Mouse (Mus musculus): ENCODE measurements around the gene Gde1.

Gde1 gene

DNA sequence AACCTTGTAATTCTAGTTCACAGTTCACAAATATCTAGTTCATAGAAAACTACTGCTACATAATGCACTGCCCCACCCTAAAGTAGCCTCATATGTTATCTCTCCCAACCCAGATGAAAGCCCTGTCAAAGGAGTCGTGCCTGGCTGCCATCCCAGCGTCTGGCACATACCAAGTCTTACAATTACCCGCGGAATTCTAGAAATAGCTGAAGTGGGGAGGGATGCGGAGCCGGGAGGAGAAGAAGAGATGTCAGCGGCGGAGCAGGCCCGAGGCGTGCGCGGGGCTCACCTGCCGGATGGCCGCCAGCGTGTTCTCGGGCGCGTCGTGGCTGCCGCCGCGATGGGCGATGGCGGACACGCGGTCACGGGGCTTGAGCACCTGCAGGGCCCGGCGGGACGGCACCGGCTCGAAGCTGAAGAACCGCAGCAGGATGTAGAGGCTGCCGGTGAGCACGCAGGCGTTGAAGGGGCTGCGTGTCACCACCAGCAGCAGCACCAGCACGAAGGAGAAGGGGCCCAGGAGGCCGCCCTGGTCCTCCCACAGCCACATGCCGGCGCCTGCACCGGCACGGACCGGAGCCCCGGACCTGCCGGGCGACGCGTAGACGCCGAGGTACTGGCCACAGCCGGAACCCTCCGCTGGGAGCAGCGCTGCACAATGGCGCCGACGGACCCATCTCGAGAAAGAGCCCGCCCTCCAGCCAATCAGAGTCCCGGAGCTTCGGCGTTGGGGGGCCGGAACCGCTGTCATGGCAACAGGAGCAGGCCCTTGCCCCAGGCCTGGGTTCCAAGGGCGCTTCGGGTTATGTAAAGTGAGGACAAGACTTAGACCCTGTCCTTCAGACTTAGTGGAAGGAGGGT is at the start of gene Gde1:
Gene Gde1 (minus strand): TSS at position 678 of the 861 bp plus-strand sequence.
- peak; percentile 83 to 85 for DNase-seq (ENCODE audit: low spot score in 2 of 2)

DNA sequence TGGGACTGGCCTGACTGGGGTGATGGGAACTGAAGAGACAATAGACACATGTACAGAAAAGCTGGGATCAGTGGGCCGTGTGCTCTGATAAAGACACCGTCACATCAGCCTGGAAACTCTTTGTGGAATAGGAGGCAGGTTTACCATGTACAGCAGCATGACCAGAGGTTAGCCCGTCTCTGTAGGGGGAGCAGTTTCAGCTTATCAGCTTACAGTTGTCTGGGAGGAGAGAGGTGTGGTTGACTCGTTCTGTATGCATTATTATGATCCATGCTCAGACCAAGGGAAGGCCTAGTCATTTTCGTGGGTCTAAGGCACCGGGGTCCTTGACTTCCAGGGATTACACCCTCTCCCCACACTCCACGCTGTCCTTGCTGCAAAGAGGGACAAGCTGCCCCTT is 46.0 kb upstream of the Gde1 start:
- no peak for DNase-seq (ENCODE audit: low spot score in 2 of 2)

GRCm38 (mm10) chr7:118749706-118750105 is 44.1 kb upstream of the Gde1 start:
- DNase-seq (ENCODE audit: low spot score in 2 of 2): no peak

DNA sequence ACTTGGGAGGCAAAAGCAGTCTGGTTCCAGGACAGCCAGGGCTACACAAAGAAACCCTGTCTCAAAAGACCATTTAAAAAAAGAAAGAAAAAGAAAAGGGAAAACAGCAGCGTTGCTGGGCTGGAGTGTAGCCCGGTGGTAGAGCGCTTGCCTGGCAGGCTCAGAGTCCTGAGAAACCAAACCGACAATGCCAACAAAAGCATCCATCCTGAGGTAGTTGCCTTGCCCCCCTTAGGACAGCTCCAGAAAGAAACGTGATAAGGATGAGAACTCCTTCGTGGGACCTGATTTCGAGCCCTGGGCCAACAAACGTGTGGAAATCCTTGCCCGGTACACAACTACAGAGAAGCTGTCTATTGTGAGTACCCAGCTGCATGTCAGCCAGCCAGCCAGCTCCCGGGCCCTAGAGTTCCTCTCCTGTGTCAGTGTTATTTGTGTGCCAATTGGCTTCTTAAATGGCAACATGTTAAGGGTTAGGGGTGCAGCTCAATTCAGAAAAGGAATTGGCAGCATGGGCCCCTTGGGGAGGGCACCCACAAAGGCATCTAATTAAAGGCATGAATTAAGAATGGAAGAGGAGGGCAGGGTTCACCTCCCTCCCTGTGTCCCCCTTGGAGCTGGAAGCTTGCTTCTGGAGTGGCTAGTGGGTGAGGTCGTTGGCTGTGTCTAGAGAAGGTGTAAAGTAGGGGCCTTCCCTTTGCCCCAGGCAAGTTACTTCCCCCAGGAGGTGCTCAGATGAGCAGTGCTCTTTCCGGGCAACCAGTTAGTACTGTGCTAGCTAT is 42.5 kb upstream of the Gde1 start:
- DNase-seq (ENCODE audit: low spot score in 2 of 2): no peak

DNA sequence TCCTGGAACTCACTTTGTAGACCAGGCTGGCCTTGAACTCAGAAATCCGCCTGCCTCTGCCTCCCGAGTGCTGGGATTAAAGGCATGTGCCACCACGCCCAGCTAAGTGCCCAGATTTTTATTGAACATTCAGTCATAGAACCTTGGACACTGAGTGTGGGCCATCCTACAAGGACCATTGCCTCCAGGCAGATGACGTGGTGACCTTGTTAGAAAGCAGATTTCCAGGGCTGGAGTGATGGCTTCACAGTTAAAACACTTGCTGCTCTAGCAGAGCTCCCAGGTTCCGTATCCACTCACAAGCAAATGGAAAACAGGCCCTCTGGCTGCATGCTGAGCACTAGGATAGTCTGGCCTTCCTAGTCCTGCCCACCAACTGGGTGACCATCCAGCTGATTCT is 39.2 kb upstream of the Gde1 start:
- DNase-seq (ENCODE audit: low spot score in 2 of 2): no peak

- no peak for DNase-seq (ENCODE audit: low spot score in 2 of 2)
Measured at GRCm38 (mm10) chr7:118742278-118742677, 36.7 kb upstream of the Gde1 start.

DNA sequence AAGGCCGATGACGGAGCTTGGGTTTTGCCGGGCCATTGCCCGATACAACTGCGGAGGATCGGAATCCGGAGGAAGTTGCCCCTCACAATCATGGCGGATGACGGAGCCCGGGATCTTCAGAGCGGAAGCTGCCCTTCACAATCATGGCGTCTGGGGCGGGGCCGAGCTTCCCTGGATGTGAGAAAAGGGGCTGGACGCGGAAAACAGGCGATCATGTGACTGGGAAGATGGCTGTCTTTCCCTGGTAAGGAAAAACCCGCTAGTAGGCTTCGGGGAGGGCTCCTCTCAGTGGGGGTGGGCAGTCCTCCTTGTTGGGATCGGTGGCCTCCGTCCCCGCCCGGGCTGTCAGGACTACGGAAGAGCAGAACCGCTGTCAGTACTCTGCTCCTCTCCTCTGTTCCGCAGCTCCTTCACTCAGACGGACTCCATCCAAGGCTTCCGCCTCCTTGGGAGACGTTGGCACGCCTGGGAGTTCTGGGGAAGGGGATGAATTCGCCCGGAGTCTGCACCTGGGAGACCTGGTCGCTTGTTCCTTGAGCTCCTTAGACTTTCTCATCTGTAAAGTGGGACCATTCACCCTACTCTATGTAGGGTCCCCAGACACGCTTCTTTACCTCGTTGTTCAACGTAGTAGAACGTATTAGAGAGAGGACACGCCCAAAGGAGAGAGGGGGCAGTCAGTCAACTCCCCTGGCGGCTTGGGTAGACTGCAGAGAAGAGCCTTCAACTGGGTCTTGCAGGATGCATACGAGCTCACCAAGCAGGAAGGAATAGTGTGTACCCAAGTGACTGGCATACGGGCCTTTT is 35.2 kb upstream of the Gde1 start:
- DNase-seq (ENCODE audit: low spot score in 2 of 2): peak; percentile 93 to 95

DNA sequence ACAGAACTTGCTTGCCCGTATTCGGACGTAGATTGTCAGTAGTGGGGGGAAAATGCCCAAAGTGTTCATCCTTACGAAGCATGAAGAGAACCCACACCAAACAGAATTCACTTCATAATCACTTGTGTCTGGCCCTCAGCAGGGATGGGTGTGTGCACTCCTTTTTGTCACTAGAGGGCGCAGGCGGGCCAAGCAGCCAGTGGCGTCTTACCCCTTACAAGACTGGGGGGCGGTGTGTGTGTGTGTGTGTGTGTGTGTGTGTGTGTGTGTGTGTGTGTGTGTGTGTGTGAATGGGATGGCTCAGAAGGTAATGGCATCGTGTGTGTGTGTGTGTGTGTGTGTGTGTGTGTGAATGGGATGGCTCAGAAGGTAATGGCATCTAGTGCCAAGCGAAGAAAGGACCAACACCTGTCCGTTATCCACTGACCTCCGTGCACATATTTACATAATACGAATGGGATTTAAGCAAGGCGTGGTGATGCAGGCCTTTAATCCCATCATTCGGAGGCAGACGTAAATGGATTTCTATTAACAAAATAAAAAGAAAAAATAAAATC is 34.5 kb upstream of the Gde1 start, which contains the start of gene Vps35l:
Gene Vps35l (plus strand): TSS at position 252 of the 557 bp plus-strand sequence.
- DNase-seq (ENCODE audit: low spot score in 2 of 2): peak; percentile 33 to 49

GRCm38 (mm10) chr7:118738730-118739129 is 33.2 kb upstream of the Gde1 start:
- DNase-seq (ENCODE audit: low spot score in 2 of 2): no peak

GRCm38 (mm10) chr7:118733225-118733624 is 27.6 kb upstream of the Gde1 start:
- no peak for DNase-seq (ENCODE audit: low spot score in 2 of 2)

- no peak for DNase-seq (ENCODE audit: low spot score in 2 of 2)
Measured at GRCm38 (mm10) chr7:118731781-118732180, 26.2 kb upstream of the Gde1 start.

DNA sequence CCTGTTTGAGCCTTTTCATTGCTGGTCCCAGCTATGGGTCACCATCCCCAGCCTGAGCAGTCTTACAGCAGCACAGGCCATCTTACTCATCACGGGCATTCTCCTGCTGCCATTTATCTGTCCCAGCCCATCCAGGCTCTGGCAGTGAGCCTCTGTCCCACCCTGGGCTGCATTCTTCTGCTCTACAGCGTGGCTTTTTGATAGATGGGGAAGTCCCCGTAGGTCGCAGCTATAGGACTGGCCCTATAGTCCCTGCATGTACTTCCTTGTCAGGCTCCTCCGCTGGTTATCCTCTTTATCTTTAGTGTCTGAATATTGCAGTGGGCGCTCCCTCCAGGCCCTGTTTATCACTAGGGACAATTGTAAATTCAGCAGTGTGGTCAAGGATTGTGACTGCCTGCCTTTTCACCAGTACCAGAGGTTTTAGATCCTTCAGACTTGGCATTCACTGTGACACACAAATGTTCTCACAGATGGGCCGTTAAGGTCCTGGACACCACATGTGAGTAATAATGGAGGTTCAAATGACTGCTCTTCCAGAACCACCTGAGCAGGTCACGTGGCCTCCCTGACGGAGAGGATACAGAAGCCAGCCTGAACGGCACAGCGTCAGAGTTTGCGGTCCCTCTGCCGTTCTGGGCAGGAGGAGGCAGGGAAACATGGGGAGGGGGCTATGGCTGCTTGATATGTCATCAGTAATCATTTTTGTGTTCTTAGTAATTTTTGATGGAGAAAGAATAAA is 23.4 kb upstream of the Gde1 start:
- no peak for DNase-seq (ENCODE audit: low spot score in 2 of 2)

- DNase-seq (ENCODE audit: low spot score in 2 of 2): no peak
Measured at GRCm38 (mm10) chr7:118725459-118725858, 19.9 kb upstream of the Gde1 start.

DNA sequence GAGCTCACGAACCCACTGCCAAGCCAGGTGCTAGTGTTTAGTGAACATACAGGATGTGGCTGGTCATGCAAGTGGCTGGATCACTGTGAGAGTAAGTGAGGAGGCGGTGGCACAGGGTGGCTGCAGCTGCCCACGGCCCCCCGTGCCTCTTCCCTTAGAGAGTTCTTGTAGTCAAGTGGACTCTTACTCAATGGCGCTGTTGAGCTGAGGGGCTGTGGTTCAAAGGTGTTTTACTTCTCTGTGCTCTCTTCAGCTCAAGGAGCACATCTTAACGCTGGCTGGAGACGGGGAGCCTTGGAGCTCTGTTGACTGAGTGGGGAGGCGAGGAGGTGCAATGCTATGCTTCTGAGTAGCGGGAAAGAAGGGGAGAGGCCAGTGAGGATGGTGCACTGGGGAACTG is 18.3 kb upstream of the Gde1 start:
- DNase-seq (ENCODE audit: low spot score in 2 of 2): no peak

DNA sequence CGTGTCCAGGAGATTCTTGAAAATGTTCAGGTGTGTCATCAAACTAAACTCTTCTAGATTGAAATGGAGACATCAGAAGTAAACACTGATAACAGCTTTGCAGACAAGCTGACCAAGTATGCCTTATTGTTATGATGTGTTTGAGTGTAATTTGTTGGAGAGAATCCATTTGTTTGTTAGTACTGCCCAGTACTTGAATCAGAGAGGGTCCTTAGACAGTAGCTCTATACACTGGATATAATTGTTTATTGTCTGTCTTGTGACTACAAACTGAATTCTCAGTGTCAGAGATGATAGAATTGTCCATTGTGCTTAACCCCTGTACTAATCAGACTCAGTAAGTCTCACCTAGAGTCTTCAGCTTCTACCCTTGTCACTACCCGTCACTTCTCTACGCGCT is 12.5 kb upstream of the Gde1 start:
- DNase-seq (ENCODE audit: low spot score in 2 of 2): no peak

- DNase-seq (ENCODE audit: low spot score in 2 of 2): no peak
Measured at GRCm38 (mm10) chr7:118714873-118715272, 9.3 kb upstream of the Gde1 start.

DNA sequence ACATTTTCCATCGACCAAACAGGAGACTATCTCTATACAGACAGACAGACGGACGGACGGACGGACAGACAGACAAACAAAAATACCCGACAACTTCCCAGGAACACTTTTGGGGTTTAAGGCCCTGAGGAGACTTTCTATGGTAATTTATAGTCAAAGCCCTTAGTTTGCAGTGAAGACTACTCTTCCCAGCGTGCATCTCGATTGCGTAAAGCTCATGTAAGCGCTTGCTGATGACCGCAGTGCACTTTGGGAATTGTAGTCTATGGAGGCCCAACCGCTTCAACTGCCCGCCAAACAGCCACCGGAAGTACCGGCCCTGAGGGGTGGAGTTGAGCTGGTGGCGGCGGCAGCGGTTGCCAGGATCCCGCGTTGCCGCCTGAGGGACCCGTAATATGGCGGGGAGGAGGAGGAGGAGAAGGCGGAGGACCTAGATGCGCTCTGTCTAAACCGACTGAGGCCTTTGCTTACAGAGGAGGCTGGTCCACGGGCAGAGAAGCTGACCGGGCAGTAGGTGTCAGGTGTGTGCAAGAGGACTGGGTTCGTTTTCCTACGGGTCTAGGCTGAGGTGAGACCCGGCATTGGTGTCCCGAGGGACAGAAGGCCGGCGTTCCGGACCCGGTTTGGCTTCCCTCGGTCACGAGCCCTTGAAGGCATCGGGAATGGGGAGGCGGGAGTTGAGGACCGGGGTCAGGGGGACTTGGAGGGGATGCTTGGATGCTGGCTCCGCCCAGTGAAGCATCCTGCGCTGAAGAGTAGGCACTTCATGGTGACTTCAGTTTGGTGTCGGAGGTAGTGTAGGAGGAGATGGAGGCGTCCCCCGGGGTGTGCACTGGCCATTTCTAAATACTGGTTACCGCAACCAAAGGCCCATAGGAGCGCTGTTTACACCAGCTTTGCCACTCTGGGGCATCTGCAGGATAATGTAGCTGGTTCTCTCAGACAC is 6.9 kb upstream of the Gde1 start, which contains the start of gene Ccp110:
Gene Ccp110 (plus strand): TSS at position 325 of the 946 bp plus-strand sequence.
- peak; percentile 76 to 91 for DNase-seq (ENCODE audit: low spot score in 2 of 2)

GRCm38 (mm10) chr7:118710776-118711175 is 5.2 kb upstream of the Gde1 start:
- no peak for DNase-seq (ENCODE audit: low spot score in 2 of 2)

DNA sequence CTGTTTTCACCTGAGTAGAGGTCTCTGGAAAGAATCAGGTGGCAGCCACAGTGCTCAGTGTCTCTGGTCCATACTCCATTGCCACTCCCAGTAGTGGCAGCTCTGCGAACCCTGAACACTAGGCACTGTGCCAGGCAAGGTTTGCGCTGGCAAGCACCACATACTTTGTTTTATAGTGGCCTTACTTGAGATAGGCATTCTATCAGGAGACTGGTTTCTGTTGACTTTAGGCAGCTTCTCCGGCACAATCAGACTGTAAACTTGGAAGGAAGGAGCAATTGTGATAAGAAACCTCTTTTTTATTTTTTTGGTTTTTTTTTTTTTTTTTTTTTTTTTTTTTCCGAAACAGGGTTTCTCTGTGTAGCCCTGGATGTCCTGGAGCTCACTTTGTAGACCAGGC is 2.4 kb upstream of the Gde1 start:
- peak in 1 of 2 experiments; percentile 17 for DNase-seq (ENCODE audit: low spot score in 2 of 2)

GRCm38 (mm10) chr7:118707216-118707615 is 1.6 kb upstream of the Gde1 start:
- peak in 1 of 2 experiments; percentile 18 for DNase-seq (ENCODE audit: low spot score in 2 of 2)

Data from urinary bladder, adult 18-20 months (tissue).